Mouse (Mus musculus): ENCODE measurements at regions not wholly inside any gene's neighbourhood (a gene's known extent, or its start where the extent isn't known, plus 50 kb on each side); places are given as distances from the start of the nearest gene placed in this dataset.

GRCm38 (mm10) chr15:67626704-67627287, 1126.1 kb upstream of the Lrrc6 start:
- TF ChIP-seq MAFK (IDR thresholded peaks at IDR 0.05; ENCODE audit: insufficient replicate concordance, low read length) (no peak), BHLHE40 (IDR thresholded peaks at IDR 0.05; ENCODE audit: low read depth, low read length) (no peak), RCOR1 (conservative IDR thresholded peaks at IDR 0.05; ENCODE audit: low read depth, low read length) (no peak), POLR2A (IDR thresholded peaks at IDR 0.05; ENCODE audit: low read depth, low read length) (no peak), MAX (IDR thresholded peaks at IDR 0.05; ENCODE audit: low read length) (no peak), E2F4 (IDR thresholded peaks at IDR 0.05; ENCODE audit: insufficient replicate concordance, low read depth, low read length) (no peak)

Measured in CH12.LX (cell line).